Mouse (Mus musculus) mature B cell (primary cell): Measurements from ENCODE around the gene Olfr1497.
"Not testable (repeated sequence)": the region's sequence is repeated elsewhere in the genome, so short reads cannot be mapped to it uniquely, and the experiment has no call there.

Experiments used
- in situ Hi-C: fragments of 300-500 bp; cut with MboI; formaldehyde crosslinking; loops from 2 replicates; pipeline ENCODE4 v1.14.3; 2019

The Olfr1497 gene

GRCm38 (mm10) chr19:13798102-13798501 is at the start of gene Olfr1497:
Gene Olfr1497 (minus strand): TSS chr19:13798202.
- in situ Hi-C loops = no loop called here

- in situ Hi-C loops = no loop called here
Measured at GRCm38 (mm10) chr19:13830388-13830787, 32.4 kb upstream of the Olfr1497 start, which contains the start of gene Olfr1500. Gene Olfr1500 (minus strand): TSS chr19:13830488.

GRCm38 (mm10) chr19:13828447-13828846 is 30.4 kb upstream of the Olfr1497 start:
- in situ Hi-C loops = no loop called here

- in situ Hi-C loops = no loop called here
Measured at GRCm38 (mm10) chr19:13820847-13821246, 22.8 kb upstream of the Olfr1497 start.

- in situ Hi-C loops = no loop called here
Measured at GRCm38 (mm10) chr19:13819347-13819746, 21.3 kb upstream of the Olfr1497 start, which contains the start of gene Olfr1499. Gene Olfr1499 (minus strand): TSS chr19:13819447.

- in situ Hi-C loops = no loop called here
Measured at GRCm38 (mm10) chr19:13818827-13819226, 20.8 kb upstream of the Olfr1497 start.

GRCm38 (mm10) chr19:13812823-13813222 is 14.8 kb upstream of the Olfr1497 start:
- in situ Hi-C loops = no loop called here

- in situ Hi-C loops = not testable (repeated sequence)
Measured at GRCm38 (mm10) chr19:13805486-13805885, 7.5 kb upstream of the Olfr1497 start.

GRCm38 (mm10) chr19:13777578-13777977 is 20.4 kb downstream of the Olfr1497 start, which contains the start of gene Olfr1496:
Gene Olfr1496 (plus strand): TSS chr19:13777878.
- in situ Hi-C loops = no loop called here

GRCm38 (mm10) chr19:13768565-13769276 is 29.3 kb downstream of the Olfr1497 start:
- in situ Hi-C loops = no loop called here

GRCm38 (mm10) chr19:13764306-13764705 is 33.7 kb downstream of the Olfr1497 start, which contains the start of gene Olfr1495:
Gene Olfr1495 (plus strand): TSS chr19:13764606.
- in situ Hi-C loops = no loop called here

GRCm38 (mm10) chr19:13749366-13749765 is 48.6 kb downstream of the Olfr1497 start:
- in situ Hi-C loops = no loop called here
